Mouse (Mus musculus): ENCODE measurements around the gene Prune1. TPM values are rescaled to one million over a fixed set of nuclear protein-coding genes. Genes with fewer than 3 reads are reported as not detected.

Prune1 gene
- polyA plus RNA-seq (2014; fragmentation: Illumina TruSeq; extraction: RNeasy Lipid Tissue Mini Kit (QIAGEN cat#74804); ENCODE audit: low read depth, low replicate concordance), result 19.0 TPM

DNA sequence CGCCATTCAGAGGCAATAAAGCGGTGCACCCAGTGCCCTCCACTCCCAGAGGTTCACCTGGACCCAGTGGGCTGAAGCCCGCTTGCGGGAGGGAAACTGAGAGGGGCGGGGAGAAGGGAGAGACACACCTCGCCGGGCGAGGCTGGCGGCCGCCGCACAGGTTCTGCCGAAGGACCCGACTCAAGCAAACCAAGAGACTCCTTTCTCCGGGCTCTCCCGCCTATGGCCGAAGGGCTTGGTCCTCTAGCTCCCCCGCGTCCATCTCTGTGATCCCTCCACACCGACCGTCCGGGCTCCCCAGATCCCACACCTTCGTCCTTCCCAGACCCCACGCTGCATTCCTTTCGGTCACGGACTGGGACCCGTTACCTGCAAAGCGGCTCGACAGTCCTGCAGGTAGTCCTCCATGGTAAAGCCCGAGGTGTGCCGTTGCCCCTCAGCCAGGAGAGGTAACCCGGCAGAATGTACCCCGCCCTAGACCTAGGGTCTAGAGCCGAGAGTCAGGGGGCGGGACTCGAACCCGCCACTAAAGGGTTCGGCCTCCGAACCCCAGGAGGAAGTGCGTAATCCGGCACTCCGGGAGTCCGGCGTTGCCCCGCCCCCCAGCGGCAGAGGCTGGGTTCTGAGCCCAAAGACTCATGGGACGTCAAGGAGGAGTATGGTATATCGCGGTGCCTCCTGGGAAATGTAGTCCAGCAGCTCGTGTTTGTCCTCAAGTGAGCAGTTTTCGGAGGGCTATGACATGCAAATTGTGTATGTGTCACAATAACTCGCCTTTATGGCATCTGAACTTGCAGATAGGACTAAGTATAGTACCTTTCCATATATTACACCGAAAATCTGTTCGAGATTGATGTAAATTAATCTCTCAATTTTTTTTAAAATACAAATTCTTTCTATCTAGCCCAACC lies at the start of gene Prune1, which contains the start of gene Mindy1:
Gene Prune1 (minus strand): TSS at position 861 of the 911 bp plus-strand sequence.
Gene Mindy1 (plus strand): TSS at position 130 of the 911 bp plus-strand sequence.

DNA sequence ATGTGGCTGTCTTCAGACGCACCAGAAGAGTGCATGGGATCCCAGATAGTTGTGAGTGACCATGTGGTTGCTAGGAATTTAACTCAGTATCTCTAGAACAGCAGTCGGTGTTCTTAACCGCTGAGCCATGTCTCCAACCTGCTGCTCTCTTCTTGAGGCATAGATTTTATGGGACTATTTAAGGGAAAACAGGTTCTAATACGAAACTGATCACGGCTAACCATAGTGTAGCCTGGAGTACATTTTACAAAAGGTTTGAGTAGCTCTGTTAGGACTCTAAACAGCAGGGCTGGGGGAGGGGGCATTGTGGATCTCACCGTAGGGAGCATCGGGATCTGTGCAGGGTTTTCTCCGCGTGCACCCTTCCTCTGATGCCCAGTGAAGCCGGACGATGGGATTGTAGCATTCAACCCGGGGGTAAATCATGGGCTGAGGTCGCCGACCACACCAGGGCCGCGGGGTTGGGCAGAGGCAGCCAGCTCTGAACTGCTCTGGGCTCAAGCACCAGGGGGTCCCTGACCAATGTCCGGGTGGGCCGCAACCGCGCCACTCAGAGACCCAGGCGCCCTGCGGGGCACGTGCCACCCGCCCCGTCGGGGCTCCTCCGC lies 32.7 kb upstream of the Prune1 start, which contains the start of gene Cers2:
Gene Cers2 (plus strand): TSS at position 306 of the 608 bp plus-strand sequence.

DNA sequence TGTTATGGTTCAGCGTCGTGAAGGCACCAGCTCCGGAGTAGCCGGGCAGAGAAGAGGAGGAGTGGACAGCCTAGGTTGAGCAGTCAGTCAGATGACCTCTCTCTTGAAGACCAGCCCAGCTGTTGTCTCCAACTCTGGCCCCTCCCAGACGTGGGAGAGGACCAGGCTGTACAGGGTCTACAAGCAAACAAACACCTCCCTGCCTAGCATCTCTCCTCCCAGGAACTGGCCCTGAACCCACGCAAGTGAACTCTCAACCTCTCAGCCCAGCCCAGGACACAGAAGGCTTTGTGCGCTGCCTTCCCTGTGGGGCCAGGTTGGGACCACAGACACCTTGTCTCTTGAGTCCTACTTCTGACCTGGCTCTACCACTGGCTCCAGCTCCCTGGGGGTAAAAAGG lies 25.2 kb upstream of the Prune1 start, which contains the start of gene Anxa9:
Gene Anxa9 (minus strand): TSS at position 77 of the 400 bp plus-strand sequence.

DNA sequence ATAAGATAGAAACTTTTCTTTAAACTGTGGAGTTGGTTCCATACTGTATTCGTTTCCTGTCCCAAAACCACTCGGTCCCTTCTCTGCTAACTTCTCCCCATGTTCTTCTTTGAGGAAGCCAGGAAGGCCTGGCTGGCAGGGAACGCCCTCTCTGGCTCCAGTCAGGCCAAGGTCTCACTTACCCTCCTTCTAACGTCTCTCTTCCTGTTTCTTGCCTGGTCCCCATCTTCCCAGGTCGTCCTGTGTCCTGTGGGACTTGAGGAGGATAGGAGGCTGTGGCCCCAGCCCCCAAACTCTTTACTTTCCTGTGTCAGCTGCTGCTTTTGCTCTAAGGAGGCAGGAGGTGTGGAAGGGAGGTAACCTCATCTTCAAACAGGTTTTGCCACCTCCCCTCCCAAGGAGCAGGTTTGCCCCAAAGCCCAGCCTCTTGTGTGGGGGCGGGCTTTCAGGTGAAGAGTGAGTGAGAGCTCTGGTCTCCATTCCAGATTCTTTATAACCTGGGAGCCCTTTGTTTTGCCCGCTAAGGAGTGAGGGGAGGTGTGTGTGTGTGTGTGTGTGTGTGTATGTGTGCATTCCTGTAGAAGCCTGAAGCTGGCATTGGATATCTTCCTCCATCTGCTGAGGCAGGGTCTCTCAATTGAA lies 31.0 kb downstream of the Prune1 start, which contains the start of gene Bnipl:
Gene Bnipl (minus strand): TSS at position 411 of the 642 bp plus-strand sequence.

DNA sequence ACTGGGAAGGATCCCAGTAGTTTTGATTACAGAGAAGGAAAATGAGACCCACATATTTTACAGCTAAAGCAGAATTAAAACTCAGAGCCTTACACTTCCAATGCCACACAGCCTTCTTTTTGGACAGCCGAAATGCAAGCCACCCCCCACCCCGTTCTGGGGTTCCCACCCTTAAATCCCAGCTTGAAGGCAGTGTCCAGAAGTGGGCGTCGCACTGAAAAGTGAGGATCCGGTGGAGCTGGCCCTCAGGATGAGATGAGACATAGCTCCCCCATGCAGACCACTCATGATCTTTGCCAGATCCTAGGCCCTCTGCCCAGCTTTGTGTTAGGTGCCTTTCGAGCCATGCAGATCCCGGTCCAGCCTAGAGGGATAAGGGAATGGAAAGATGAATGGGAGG lies 40.4 kb downstream of the Prune1 start, which contains the start of gene Gm128:
Gene Gm128 (minus strand): TSS at position 101 of the 400 bp plus-strand sequence.

DNA sequence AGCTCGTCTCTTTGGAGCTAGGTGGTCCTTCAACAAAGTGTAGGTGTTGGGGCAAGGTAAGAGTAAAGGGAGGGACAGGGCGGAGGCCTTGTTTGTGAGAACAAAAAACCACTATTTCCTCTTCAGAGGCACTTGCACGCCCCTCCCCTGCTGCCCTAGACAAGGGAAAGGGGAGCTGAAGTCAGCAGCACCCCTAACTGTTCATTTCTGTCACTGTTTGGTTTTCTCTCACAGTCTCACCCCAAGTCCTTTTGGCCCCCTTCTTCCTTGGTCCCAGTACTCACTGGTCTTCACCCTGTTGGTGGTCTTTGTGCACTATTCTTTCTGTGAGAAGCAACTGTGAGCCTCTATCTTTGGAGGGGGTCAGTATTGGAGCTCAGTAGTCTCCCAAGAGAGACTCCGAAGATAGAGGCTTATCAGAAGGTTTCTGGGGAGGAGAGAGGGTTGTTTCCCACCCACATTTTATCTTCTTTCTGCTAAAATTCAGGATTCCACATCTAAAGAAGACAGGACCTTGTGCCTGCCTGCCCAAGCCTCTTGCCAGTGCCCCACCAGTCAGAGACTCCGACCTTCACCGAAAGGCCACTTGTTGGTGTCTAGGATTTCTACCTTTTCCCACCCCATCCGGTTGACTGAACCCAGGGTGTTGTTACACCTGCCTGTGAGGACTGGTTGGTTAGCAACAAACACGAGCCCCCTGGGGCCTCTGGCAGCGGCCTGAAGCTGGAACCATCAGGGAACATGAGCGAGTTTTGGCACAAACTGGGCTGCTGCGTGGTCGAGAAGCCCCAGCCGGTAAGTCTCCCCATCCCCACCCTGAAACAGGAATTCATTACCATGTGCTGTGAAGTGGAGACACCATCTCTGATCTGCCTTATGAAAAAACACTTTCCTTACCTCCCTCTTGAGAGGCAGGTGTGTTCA lies 50.3 kb downstream of the Prune1 start, which contains the start of gene Mllt11:
Gene Mllt11 (minus strand): TSS at position 874 of the 924 bp plus-strand sequence.

DNA sequence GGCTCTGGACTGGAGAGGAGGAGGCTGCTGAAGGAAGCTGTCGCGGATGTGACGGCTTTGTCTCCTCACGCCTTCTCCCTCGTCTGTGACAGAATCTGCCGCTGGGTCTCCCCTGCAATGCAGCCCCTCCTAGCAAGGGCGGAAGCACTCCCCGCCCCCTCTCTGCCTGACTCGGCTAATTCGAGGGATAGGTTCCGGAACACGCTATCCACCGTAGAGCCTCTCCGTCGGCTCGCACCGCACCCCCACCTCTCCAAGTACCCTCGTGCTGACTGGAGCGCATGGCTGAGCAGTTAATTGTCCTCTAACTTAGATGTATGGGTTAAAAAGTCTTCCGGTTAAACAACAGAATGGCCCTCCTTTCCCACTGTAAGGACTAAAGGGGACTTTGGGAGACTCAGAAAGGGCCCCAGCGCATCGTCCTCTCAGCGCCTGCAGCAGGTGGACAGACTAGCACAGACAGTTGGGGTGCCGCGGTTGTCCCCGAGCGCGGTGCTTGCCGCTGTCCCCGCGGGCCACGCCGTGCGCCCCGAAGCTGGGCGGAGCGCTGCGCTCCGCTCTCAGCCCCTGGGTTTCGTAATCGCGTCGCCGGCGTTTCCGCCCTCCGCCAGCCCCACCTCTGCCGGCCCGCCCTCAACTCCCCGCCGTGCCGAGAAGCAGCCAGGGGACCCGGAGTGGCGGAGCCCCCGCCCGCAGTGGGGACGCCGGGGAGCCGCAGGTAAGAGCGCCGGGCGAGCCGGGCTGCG lies 53.6 kb downstream of the Prune1 start, which contains the start of gene Cdc42se1:
Gene Cdc42se1 (plus strand): TSS at position 585 of the 746 bp plus-strand sequence.

DNA sequence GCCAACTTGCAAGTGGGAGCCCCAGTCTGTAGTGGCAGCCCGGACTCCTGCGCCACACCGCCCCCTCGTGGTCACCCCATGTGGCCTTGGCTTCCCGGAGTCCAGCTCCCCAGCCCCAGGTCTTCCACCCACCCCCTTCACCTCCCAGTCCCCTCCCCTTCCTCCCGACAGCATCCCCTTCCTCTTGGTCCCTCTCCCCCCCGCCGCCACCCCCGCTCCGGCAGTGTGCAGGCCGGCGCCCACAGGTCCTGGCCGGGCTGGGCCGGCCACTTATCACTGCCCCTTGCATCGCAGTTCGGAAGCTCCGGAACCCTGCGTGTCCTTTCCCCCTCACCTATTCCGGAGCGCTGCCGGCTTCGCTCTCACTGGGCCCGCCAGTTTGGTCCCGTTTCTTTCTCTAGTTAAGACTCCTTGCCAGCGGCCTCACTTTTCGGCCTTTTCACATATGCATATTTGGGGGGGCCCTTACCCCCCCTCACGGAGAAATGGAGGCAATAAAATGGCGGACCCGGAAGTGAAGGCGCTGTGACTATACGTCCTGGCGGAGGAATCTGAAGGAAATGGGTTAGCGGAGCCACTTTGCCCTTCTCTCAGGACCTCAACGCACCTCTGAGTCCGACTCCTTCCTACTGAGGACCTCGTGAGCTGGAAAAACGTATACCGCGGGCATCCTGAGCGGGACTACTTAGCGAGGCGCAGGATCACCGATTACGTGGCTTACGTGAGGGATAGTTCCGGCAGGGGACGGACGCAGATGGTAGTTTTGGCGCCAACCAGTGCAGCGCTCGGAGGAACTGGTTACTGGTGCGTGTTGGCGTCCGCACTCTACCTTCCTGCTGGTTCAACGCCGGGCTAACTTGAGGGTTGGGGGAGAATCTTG lies 64.4 kb downstream of the Prune1 start, which contains the start of gene Gabpb2:
Gene Gabpb2 (minus strand): TSS at position 662 of the 880 bp plus-strand sequence.

Other genes starting within 250 kb of the Prune1 start
- gene Psmd4, start 239.5 kb downstream of the Prune1 start, polyA plus RNA-seq (2014; fragmentation: Illumina TruSeq; extraction: RNeasy Lipid Tissue Mini Kit (QIAGEN cat#74804); ENCODE audit: low read depth, low replicate concordance), result 134 TPM
- gene Pip5k1a, start 175.1 kb downstream of the Prune1 start, polyA plus RNA-seq (2014; fragmentation: Illumina TruSeq; extraction: RNeasy Lipid Tissue Mini Kit (QIAGEN cat#74804); ENCODE audit: low read depth, low replicate concordance), result 19.1 TPM
- gene Vps72, start 171.1 kb downstream of the Prune1 start, polyA plus RNA-seq (2014; fragmentation: Illumina TruSeq; extraction: RNeasy Lipid Tissue Mini Kit (QIAGEN cat#74804); ENCODE audit: low read depth, low replicate concordance), result 45.3 TPM
- 0.31 TPM for gene Tmod4, start 157.6 kb downstream of the Prune1 start, polyA plus RNA-seq (2014; fragmentation: Illumina TruSeq; extraction: RNeasy Lipid Tissue Mini Kit (QIAGEN cat#74804); ENCODE audit: low read depth, low replicate concordance)
- 34.3 TPM for gene Scnm1, start 148.1 kb downstream of the Prune1 start, polyA plus RNA-seq (2014; fragmentation: Illumina TruSeq; extraction: RNeasy Lipid Tissue Mini Kit (QIAGEN cat#74804); ENCODE audit: low read depth, low replicate concordance)
- 11.0 TPM for gene Lysmd1, start 148.0 kb downstream of the Prune1 start, polyA plus RNA-seq (2014; fragmentation: Illumina TruSeq; extraction: RNeasy Lipid Tissue Mini Kit (QIAGEN cat#74804); ENCODE audit: low read depth, low replicate concordance)
- gene Tnfaip8l2, start 139.7 kb downstream of the Prune1 start, polyA plus RNA-seq (2014; fragmentation: Illumina TruSeq; extraction: RNeasy Lipid Tissue Mini Kit (QIAGEN cat#74804); ENCODE audit: low read depth, low replicate concordance), result 9.1 TPM
- gene Sema6c, start 121.6 kb downstream of the Prune1 start, polyA plus RNA-seq (2014; fragmentation: Illumina TruSeq; extraction: RNeasy Lipid Tissue Mini Kit (QIAGEN cat#74804); ENCODE audit: low read depth, low replicate concordance), result 4.2 TPM
- 18.6 TPM for gene Gabpb2, start 64.2 kb downstream of the Prune1 start, polyA plus RNA-seq (2014; fragmentation: Illumina TruSeq; extraction: RNeasy Lipid Tissue Mini Kit (QIAGEN cat#74804); ENCODE audit: low read depth, low replicate concordance)
- gene Cdc42se1, start 53.3 kb downstream of the Prune1 start, polyA plus RNA-seq (2014; fragmentation: Illumina TruSeq; extraction: RNeasy Lipid Tissue Mini Kit (QIAGEN cat#74804); ENCODE audit: low read depth, low replicate concordance), result 69.2 TPM
- gene Mllt11, start 49.9 kb downstream of the Prune1 start, polyA plus RNA-seq (2014; fragmentation: Illumina TruSeq; extraction: RNeasy Lipid Tissue Mini Kit (QIAGEN cat#74804); ENCODE audit: low read depth, low replicate concordance), result 22.7 TPM
- 5.9 TPM for gene Gm128, start 40.5 kb downstream of the Prune1 start, polyA plus RNA-seq (2014; fragmentation: Illumina TruSeq; extraction: RNeasy Lipid Tissue Mini Kit (QIAGEN cat#74804); ENCODE audit: low read depth, low replicate concordance)
- gene Bnipl, start 30.9 kb downstream of the Prune1 start, polyA plus RNA-seq (2014; fragmentation: Illumina TruSeq; extraction: RNeasy Lipid Tissue Mini Kit (QIAGEN cat#74804); ENCODE audit: low read depth, low replicate concordance), result 3.7 TPM
- gene Mindy1, start 731 bp downstream of the Prune1 start, polyA plus RNA-seq (2014; fragmentation: Illumina TruSeq; extraction: RNeasy Lipid Tissue Mini Kit (QIAGEN cat#74804); ENCODE audit: low read depth, low replicate concordance), result 62.4 TPM
- gene Anxa9, start 25.1 kb upstream of the Prune1 start, polyA plus RNA-seq (2014; fragmentation: Illumina TruSeq; extraction: RNeasy Lipid Tissue Mini Kit (QIAGEN cat#74804); ENCODE audit: low read depth, low replicate concordance), result 18.4 TPM
- gene Cers2, start 32.7 kb upstream of the Prune1 start, polyA plus RNA-seq (2014; fragmentation: Illumina TruSeq; extraction: RNeasy Lipid Tissue Mini Kit (QIAGEN cat#74804); ENCODE audit: low read depth, low replicate concordance), result 147 TPM
- 22.0 TPM for gene Setdb1, start 75.1 kb upstream of the Prune1 start, polyA plus RNA-seq (2014; fragmentation: Illumina TruSeq; extraction: RNeasy Lipid Tissue Mini Kit (QIAGEN cat#74804); ENCODE audit: low read depth, low replicate concordance)
- gene 4930558C23Rik, start 120.8 kb upstream of the Prune1 start, polyA plus RNA-seq (2014; fragmentation: Illumina TruSeq; extraction: RNeasy Lipid Tissue Mini Kit (QIAGEN cat#74804); ENCODE audit: low read depth, low replicate concordance), result 2.8 TPM
- 32.5 TPM for gene Arnt, start 152.3 kb upstream of the Prune1 start, polyA plus RNA-seq (2014; fragmentation: Illumina TruSeq; extraction: RNeasy Lipid Tissue Mini Kit (QIAGEN cat#74804); ENCODE audit: low read depth, low replicate concordance)
- 25.0 TPM for gene Ctsk, start 217.2 kb upstream of the Prune1 start, polyA plus RNA-seq (2014; fragmentation: Illumina TruSeq; extraction: RNeasy Lipid Tissue Mini Kit (QIAGEN cat#74804); ENCODE audit: low read depth, low replicate concordance)
- gene Ctss, start 244.7 kb upstream of the Prune1 start, polyA plus RNA-seq (2014; fragmentation: Illumina TruSeq; extraction: RNeasy Lipid Tissue Mini Kit (QIAGEN cat#74804); ENCODE audit: low read depth, low replicate concordance), result 92.8 TPM

All from adipose tissue, adult 10 weeks (tissue).